Mouse (Mus musculus) hindbrain, embryonic 13.5 days (tissue): ENCODE measurements around the gene Sbk1. TPM values are rescaled to one million over a fixed set of nuclear protein-coding genes. Genes with fewer than 3 reads are reported as not detected.
A peak's percentile ranks its signal among the peaks of the same experiment; 100 is the strongest.
"Not testable (repeated sequence)": the region's sequence is repeated elsewhere in the genome, so short reads cannot be mapped to it uniquely, and the experiment has no call there.

Experiments used
- ATAC-seq: fragments of 200-750 bp; cut with Nextera tagmentation; 2 replicates; pipeline ENCODE4 v1.8.0; 2017; ENCODE audit warnings: moderate TSS enrichment; ENCODE audit not compliant: low FRiP score
- H3K27ac ChIP-seq: fragments of 300-500 bp; sonication (generic); 2 replicates; pipeline ENCODE4 v1.5.1; 2015; ENCODE audit warnings: inconsistent platforms, mild to moderate bottlenecking, moderate library complexity
- H3K27me3 ChIP-seq: fragments of 300-500 bp; sonication (generic); 2 replicates; pipeline ENCODE4 v1.6.1; 2015; ENCODE audit warnings: mild to moderate bottlenecking, inconsistent platforms
- H3K36me3 ChIP-seq: fragments of 300-500 bp; sonication (generic); 2 replicates; pipeline ENCODE4 v1.6.1; 2015; ENCODE audit warnings: mild to moderate bottlenecking, inconsistent platforms
- H3K4me1 ChIP-seq: fragments of 300-500 bp; sonication (generic); replicated peaks from 2 replicates; pipeline ENCODE4 v1.6.1; 2015; ENCODE audit warnings: inconsistent platforms
- H3K4me2 ChIP-seq: fragments of 300-500 bp; sonication (generic); 2 replicates; pipeline ENCODE4 v1.6.1; 2015; ENCODE audit warnings: inconsistent platforms, mild to moderate bottlenecking, moderate library complexity
- H3K4me3 ChIP-seq: fragments of 300-500 bp; sonication (generic); 2 replicates; pipeline ENCODE4 v1.5.1; 2015; ENCODE audit warnings: mild to moderate bottlenecking, inconsistent platforms
- H3K9ac ChIP-seq: fragments of 300-500 bp; sonication (generic); 2 replicates; pipeline ENCODE4 v1.6.1; 2015; ENCODE audit warnings: mild to moderate bottlenecking, inconsistent platforms
- H3K9me3 ChIP-seq: fragments of 300-500 bp; sonication (generic); 2 replicates; pipeline ENCODE4 v1.6.1; 2016; ENCODE audit warnings: inconsistent platforms
- WGBS: fragments of 180-500 bp; shearing (Covaris S2); methylation state at CpG from one replicate; pipeline ENCODE4 v1.1.7; 2015; 5-methylcytosine and 5-hydroxymethylcytosine counted together
- polyA plus RNA-seq: library from polyadenylated mRNA; unstranded; fragments of >200 nt; fragmentation: Nextera tagmentation; extraction: Ambion mirVana; gene quantifications from 2 replicates; pipeline ENCODE4 v1.2.1, GENCODE M21; 2015

Gene Sbk1
- polyA plus RNA-seq, 1 experiment from 2014 or later: 253 TPM

DNA sequence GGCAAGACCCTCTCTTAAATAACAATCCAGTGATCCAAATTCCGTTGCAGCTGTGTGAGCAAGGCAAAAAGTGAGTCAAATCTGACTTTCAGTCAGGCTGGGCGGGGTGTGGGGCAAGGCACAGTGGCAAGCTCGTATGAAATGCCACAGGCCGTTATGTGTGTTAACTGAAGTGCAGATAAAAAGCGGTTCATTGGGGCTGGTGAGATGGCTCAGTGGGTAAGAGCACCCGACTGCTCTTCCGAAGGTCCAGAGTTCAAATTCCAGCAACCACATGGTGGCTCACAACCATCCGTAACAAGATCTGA is 10.2 kb downstream of the Sbk1 start:
- H3K9ac ChIP-seq, H3K27me3 ChIP-seq, H3K4me3 ChIP-seq, H3K9me3 ChIP-seq, ATAC-seq, H3K27ac ChIP-seq, H3K4me2 ChIP-seq: not testable (repeated sequence)
- Histone ChIP-seq H3K4me1 (peaks cover 95% of the 10 kb centered on the region), H3K36me3 (peaks cover 87% of the 10 kb centered on the region)
- WGBS: 80% methylated on average over 8 of the region's 8 CpGs

DNA sequence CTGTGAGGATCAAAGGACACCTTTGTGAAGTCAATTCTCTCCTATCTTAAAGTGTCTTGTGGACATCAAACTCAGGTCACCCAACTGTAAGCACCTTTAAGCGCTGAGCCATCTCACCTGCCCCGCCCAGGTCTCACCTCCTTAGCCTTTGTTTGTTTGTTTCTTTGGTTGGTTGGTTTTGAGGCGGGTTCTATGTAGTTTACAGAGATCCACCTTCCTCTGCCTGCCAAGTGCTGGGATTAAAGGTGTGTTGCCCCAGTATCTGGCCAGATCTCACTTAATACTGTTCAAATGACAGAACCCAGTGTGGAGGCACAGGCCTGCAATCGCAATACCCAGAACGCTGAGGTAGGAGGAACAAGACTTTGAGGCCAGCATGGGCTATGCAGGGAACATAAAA is 11.6 kb downstream of the Sbk1 start:
- no peak overlapping the region for H3K4me3 ChIP-seq
- no peaks in the 10 kb centered on the region for H3K9me3 ChIP-seq
- H3K36me3 ChIP-seq: peaks cover 74% of the 10 kb centered on the region
- no peaks in the 10 kb centered on the region for H3K27me3 ChIP-seq
- WGBS: 94% methylated on average over 5 of the region's 5 CpGs
- no peak overlapping the region; the same call in 1 of the 2 replicates for H3K27ac ChIP-seq
- H3K4me1 ChIP-seq: peaks cover 95% of the 10 kb centered on the region
- no peak for ATAC-seq
- H3K9ac ChIP-seq: no peak overlapping the region
- H3K4me2 ChIP-seq: no peak overlapping the region

DNA sequence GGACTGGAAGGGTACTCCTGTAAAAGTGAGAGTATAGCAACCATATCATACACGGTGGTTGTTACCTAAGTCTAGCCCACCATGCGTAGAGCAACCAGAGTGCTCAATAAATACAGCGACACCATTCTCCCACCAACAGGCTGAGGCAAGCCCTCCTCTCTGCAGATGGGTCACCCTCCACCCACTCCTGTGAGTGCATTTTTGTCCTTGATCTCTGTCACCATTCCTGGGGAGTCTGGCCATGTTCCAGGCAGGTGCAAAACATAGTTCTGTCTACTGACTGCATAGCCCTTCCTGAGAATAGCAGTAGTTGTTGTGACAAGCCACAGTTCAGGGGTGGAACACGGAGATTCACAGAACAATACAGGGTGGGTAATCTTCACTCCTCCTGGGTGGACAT is 12.0 kb downstream of the Sbk1 start:
- Histone ChIP-seq H3K27ac (peak overlapping the region; percentile 19; the same call in 1 of the 2 replicates), H3K4me3 (no peak overlapping the region), H3K36me3 (peaks cover 71% of the 10 kb centered on the region), H3K4me2 (no peak overlapping the region), H3K27me3 (no peaks in the 10 kb centered on the region), H3K4me1 (peaks cover 95% of the 10 kb centered on the region), H3K9ac (no peak overlapping the region), H3K9me3 (no peaks in the 10 kb centered on the region)
- WGBS: 87% methylated on average over 4 of the region's 4 CpGs
- no peak for ATAC-seq

DNA sequence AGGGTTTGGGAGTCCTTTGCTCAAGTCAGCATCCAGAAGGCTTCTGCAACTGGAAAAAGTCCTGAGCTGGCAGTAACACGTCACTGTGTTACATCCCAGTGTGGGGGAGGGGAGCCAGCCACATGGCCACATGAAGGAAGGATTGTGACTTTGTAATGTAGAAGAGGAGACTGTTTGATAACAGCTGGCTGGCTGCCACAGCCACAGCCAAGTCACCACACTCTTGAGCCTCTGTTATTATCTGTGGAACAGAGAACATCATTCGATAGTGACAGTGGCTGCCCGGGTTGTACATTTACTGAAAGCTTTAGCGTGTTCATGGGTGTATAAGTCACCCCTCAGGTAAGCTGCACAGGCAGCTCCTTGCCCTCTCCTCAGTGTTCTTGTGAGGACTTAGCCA is 12.4 kb downstream of the Sbk1 start:
- Histone ChIP-seq H3K4me2 (no peak overlapping the region), H3K4me3 (no peak overlapping the region), H3K27me3 (no peaks in the 10 kb centered on the region), H3K4me1 (peaks cover 95% of the 10 kb centered on the region), H3K9ac (0 out of 2 replicates have a peak overlapping the region, but pooled peaks have one; percentile 14), H3K9me3 (no peaks in the 10 kb centered on the region), H3K27ac (no peak overlapping the region; the same call in 1 of the 2 replicates), H3K36me3 (peaks cover 71% of the 10 kb centered on the region)
- no peak for ATAC-seq
- WGBS: 68% methylated on average over 4 of the region's 4 CpGs

DNA sequence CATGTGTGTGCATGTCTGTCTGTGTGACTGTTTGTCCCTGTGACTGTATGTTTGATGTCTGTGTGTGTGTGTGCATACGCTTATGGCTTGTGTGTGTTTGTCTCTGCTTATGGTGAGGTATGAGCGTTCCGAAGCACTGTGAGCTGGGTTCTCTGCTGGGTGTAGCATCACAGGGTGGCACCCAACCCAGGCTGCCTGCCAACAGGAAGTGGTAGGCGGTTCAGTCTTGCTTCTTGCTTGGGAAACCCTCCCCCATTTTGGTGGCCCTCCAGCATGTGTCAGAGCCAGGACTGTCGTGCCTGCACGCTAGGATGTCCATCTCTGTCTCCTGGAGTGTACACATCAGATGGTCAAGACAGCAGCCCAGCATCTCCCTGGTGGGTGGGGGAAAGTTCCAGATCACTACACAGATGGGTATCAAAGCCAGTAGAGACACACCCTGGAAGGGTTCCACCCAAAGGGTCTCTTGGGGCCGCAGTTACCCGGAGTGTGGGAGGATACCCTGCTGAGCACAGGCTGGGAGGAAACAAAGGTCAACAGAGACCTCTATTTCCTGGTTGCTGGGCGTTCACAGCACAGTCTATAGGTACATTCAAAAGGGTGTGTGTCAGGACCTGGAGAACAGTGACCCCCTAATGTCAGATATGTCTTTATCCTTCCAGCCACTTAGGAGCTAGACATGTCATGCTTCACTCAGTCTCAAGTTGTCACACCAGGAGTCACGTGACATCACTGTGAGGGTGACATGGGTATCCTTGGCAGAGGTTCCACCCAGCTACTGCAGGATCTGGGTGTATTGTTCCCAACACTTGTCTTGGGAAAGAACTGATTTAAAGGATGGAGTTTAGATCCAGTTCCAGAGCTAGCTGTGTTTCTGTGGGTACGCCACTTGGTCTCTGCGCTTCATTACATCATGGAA is 13.1 kb downstream of the Sbk1 start:
- peak overlapping the region; percentile 14; the same call in 1 of the 2 replicates for H3K9ac ChIP-seq
- ATAC-seq: no peak
- H3K4me1 ChIP-seq: peaks cover 91% of the 10 kb centered on the region
- H3K27me3 ChIP-seq: no peaks in the 10 kb centered on the region
- H3K36me3 ChIP-seq: peaks cover 73% of the 10 kb centered on the region
- no peak overlapping the region for H3K4me2 ChIP-seq
- H3K4me3 ChIP-seq: no peak overlapping the region
- WGBS: 80% methylated on average over 12 of the region's 12 CpGs
- H3K9me3 ChIP-seq: no peaks in the 10 kb centered on the region
- H3K27ac ChIP-seq: no peak overlapping the region

DNA sequence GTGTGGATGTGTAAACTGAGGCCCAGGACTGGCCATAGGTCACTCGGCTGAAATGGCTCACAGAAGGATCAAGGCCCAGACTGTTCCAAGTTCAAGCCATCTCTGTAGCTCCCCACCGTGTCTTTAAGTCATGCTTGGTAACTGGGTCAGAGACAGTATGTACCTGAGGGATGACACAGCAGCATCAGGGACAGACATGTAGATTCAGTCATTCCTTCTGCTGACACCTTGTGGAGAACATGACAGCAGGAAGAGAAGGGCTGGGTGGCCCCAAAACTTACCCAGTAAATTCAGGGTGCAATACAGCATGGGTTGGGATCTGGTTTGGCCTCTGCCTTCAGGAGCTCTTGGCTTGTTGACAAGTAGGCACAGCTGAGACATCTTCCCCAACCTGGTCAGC is 13.9 kb downstream of the Sbk1 start:
- no peak overlapping the region; the same call in 1 of the 2 replicates for H3K9ac ChIP-seq
- 87% methylated on average over 2 of the region's 2 CpGs for WGBS
- no peak overlapping the region for H3K4me3 ChIP-seq
- no peak overlapping the region for H3K4me2 ChIP-seq
- no peak overlapping the region for H3K27ac ChIP-seq
- H3K36me3 ChIP-seq: peaks cover 74% of the 10 kb centered on the region
- no peaks in the 10 kb centered on the region for H3K27me3 ChIP-seq
- peaks cover 86% of the 10 kb centered on the region for H3K4me1 ChIP-seq
- no peaks in the 10 kb centered on the region for H3K9me3 ChIP-seq
- ATAC-seq: no peak

DNA sequence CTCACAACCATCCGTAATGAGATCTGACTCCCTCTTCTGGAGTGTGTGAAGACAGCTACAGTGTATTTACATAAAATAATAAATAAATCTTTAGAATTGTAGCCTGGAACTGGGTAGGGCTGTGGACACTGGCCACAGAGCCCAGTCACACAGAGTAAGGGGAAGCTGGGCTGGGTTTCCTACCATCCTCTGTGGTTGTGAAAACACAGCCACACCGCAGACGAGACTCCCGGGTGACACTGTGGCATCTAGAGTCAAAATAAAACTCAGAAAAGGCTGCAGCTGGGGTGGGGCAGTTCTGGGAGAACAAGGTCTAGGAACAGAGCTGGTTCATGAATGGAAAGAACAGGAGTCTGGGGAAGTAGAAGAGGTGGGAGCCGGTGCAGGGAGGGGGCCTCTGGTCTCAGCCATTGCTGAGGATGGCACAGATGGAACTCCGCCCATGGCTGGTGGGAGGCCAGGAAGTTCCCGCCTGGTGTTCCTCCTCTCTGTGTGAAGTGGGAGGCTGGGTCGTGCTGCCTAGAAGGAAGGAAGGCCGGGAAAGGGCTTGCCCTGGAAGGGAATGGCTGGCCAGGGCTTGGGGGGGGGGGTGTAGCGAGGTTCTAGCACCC is 15.2 kb downstream of the Sbk1 start:
- Histone ChIP-seq H3K4me2 (peak overlapping the region; percentile 18), H3K9me3 (no peaks in the 10 kb centered on the region), H3K4me1 (peaks cover 77% of the 10 kb centered on the region), H3K27me3 (no peaks in the 10 kb centered on the region), H3K4me3 (no peak overlapping the region), H3K9ac (peak overlapping the region; percentile 44), H3K27ac (peak overlapping the region; percentile 75), H3K36me3 (peaks cover 74% of the 10 kb centered on the region)
- 57% methylated on average over 10 of the region's 10 CpGs for WGBS
- no peak for ATAC-seq

DNA sequence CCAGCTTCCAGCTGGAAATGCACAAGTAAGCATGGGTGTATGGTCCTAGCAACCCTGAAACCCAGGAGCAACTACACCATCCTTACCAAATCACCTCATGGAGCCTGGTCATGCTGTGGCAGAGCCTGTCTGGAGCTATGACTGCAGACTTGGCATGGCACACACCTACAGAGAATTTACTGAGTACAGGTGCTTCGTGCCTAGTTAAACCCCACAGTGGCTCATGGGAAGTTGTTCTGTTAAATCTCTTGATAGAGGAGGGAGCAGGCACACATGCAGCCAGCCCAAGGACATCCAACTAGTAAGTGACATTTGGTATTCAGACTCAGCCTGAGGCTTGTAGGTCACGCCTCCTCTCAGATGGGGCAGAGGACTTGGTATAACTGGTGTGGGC is 15.7 kb downstream of the Sbk1 start:
- 78% methylated on average over 2 of the region's 2 CpGs for WGBS
- H3K27ac ChIP-seq: peak overlapping the region; percentile 75
- H3K36me3 ChIP-seq: peaks cover 76% of the 10 kb centered on the region
- peak overlapping the region; percentile 18 for H3K4me2 ChIP-seq
- peaks cover 79% of the 10 kb centered on the region for H3K4me1 ChIP-seq
- no peak for ATAC-seq
- H3K27me3 ChIP-seq: no peaks in the 10 kb centered on the region
- no peaks in the 10 kb centered on the region for H3K9me3 ChIP-seq
- H3K4me3 ChIP-seq: no peak overlapping the region
- H3K9ac ChIP-seq: peak overlapping the region; percentile 44

DNA sequence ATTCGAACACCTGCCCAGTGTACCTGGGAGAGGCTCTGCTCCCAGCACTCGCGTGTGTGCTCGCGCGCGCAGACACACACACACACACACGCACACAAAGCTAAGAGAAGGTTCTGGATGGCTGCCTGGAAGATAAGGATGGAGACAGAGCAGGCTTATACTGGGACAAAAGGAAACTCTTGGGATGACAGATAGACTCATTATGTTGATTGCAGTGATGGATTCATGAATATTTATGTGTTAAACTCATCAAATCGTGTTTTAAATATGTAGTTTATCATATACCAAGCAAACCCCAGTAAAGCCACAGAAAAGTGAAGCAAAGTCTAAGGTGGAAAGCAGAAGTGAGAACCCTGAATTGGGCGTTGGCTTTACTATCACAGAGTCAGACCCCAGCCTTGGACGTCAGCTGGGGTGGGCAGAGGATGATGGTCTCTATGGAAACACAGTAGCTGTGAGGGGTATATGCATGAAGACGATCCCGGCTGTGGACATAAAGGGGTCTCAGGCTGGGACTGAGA is 16.2 kb downstream of the Sbk1 start:
- Histone ChIP-seq H3K4me3 (no peak overlapping the region), H3K4me2 (peak overlapping the region; percentile 18), H3K9me3 (no peaks in the 10 kb centered on the region), H3K27ac (peak overlapping the region; percentile 75), H3K4me1 (peaks cover 79% of the 10 kb centered on the region), H3K9ac (peak overlapping the region; percentile 44; the same call in 1 of the 2 replicates), H3K27me3 (no peaks in the 10 kb centered on the region), H3K36me3 (peaks cover 76% of the 10 kb centered on the region)
- ATAC-seq: 0 out of 2 replicates have a peak, but pooled peaks have one; percentile 21
- 59% methylated on average over 13 of the region's 13 CpGs for WGBS

DNA sequence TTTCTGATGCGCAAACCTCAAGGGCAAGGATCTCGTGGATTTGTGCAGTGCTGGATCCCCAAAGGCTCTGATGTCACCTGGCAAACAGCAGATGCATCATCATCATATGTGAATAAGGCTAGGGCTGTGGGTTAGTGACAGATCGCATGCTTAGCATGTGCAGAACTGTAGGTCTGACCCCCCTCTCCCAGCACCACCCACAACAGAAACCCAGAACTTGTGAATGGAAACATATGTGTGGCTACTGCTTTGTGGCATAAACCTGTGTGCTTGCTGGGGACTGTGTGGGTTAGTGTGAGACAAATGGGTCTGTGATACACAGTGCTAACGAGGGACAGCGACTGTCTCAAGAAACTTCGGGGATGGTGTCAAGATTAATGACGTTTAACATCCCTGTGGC is 17.0 kb downstream of the Sbk1 start:
- no peak for ATAC-seq
- Histone ChIP-seq H3K27me3 (no peaks in the 10 kb centered on the region), H3K27ac (peak overlapping the region; percentile 0; the same call in 1 of the 2 replicates), H3K4me2 (no peak overlapping the region), H3K9me3 (no peaks in the 10 kb centered on the region), H3K36me3 (peaks cover 76% of the 10 kb centered on the region), H3K9ac (0 out of 2 replicates have a peak overlapping the region, but pooled peaks have one; percentile 21), H3K4me3 (no peak overlapping the region), H3K4me1 (peaks cover 71% of the 10 kb centered on the region)
- WGBS: 67% methylated on average over 7 of the region's 7 CpGs

DNA sequence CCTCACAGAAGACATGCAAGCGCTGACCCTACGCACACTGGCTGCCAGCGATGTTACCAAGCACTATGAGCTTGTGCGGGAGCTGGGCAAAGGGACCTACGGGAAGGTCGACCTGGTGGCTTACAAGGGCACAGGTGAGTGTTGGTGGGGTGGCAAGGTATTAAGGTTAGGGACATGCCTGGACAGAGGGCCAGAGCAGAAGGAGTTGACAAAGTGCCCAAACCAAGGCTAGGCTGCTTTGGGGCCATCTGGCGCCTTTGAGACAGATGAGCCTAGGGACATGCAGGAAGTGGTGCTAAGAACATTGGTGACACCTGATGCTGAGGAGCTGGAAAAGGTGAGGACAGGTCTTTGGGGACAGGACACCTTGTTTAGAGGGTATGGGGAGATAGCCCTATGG is 17.5 kb downstream of the Sbk1 start:
- Histone ChIP-seq H3K27me3 (no peaks in the 10 kb centered on the region), H3K4me2 (no peak overlapping the region), H3K4me3 (no peak overlapping the region), H3K4me1 (peaks cover 65% of the 10 kb centered on the region), H3K27ac (no peak overlapping the region), H3K9me3 (no peaks in the 10 kb centered on the region), H3K9ac (no peak overlapping the region), H3K36me3 (peaks cover 76% of the 10 kb centered on the region)
- no peak for ATAC-seq
- 97% methylated on average over 7 of the region's 7 CpGs for WGBS

DNA sequence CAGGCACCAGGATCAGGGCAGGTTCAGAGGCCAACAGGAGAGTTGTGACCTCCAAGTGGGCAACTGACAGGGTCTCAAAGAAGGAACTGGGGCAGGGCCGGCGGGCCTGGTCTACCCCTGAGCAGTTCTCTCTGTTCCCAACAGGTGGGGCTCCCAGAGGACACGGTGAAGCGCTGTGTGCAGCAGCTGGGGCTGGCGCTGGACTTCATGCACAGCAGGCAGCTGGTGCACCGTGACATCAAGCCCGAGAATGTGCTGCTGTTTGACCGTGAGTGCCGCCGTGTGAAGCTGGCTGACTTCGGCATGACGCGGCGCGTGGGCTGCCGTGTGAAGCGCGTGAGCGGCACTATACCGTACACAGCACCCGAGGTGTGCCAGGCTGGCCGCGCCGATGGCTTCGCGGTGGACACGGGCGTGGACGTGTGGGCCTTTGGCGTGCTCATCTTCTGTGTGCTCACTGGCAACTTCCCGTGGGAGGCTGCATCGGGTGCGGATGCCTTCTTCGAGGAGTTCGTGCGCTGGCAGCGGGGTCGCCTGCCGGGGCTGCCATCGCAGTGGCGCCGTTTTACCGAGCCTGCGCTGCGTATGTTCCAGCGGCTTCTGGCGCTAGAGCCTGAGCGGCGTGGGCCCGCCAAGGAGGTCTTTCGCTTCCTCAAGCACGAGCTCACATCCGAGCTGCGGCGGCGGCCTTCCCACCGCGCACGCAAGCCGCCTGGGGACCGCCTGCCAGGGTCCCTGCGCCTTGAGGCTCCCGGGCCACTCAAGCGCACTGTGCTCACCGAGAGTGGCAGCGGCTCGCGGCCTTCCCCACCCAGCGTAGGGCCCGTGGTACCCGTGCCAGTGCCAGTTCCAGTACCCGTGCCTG is 19.5 kb downstream of the Sbk1 start:
- H3K27ac ChIP-seq: peak overlapping the region; percentile 52; the same call in 1 of the 2 replicates
- 90% methylated on average over 72 of the region's 72 CpGs for WGBS
- no peaks in the 10 kb centered on the region for H3K27me3 ChIP-seq
- H3K4me1 ChIP-seq: peaks cover 46% of the 10 kb centered on the region
- H3K9ac ChIP-seq: no peak overlapping the region
- H3K4me2 ChIP-seq: no peak overlapping the region
- no peak overlapping the region for H3K4me3 ChIP-seq
- peaks cover 67% of the 10 kb centered on the region for H3K36me3 ChIP-seq
- no peak for ATAC-seq
- no peaks in the 10 kb centered on the region for H3K9me3 ChIP-seq
